Mouse (Mus musculus) G1E (cell line): ENCODE data around the gene Traf3. TPM values are rescaled to one million over a fixed set of nuclear protein-coding genes. Genes with fewer than 3 reads are reported as not detected.

Experiments used
- ATAC-seq: 2 replicates; pipeline ENCODE4 v1.8.0; 2016; ENCODE audit warnings: mild to moderate bottlenecking; ENCODE audit not compliant: insufficient number of reproducible peaks, poor library complexity, low FRiP score, severe bottlenecking; ENCODE audit errors: extremely low read depth
- DNase-seq: peaks from one replicate; pipeline ENCODE4 v3.0.0; 2012; ENCODE audit warnings: low spot score
- H3K27me3 ChIP-seq: 2 replicates; pipeline ENCODE4 v1.6.1; 2012; ENCODE audit warnings: mild to moderate bottlenecking, low read length, inconsistent platforms; ENCODE audit not compliant: insufficient read depth
- H3K36me3 ChIP-seq: replicated peaks from 2 replicates; pipeline ENCODE3; 2012; ENCODE audit warnings: mild to moderate bottlenecking, inconsistent platforms
- H3K4me1 ChIP-seq: 2 replicates; pipeline ENCODE4 v1.6.1; 2012; ENCODE audit warnings: low read depth, low read length, inconsistent platforms, mixed read lengths; ENCODE audit not compliant: insufficient read depth
- H3K4me3 ChIP-seq: 2 replicates; pipeline ENCODE4 v1.5.1; 2012; ENCODE audit warnings: low read depth, mild to moderate bottlenecking, inconsistent platforms, low read length, moderate library complexity, mixed read lengths
- H3K9me3 ChIP-seq: replicated peaks from 2 replicates; pipeline ENCODE4 v1.6.1; 2012; ENCODE audit warnings: inconsistent platforms
- CTCF ChIP-seq: IDR thresholded peaks from 2 replicates; pipeline ENCODE4 v1.5.1; 2012; ENCODE audit warnings: low read depth, low read length, inconsistent platforms, mixed read lengths
- GATA1 ChIP-seq: IDR thresholded peaks from 2 replicates; pipeline ENCODE4 v1.6.1; 2012; ENCODE audit warnings: borderline replicate concordance, low read length, inconsistent platforms, mixed read lengths
- GATA2 ChIP-seq: IDR thresholded peaks from 2 replicates; pipeline ENCODE4 v1.6.1; 2012; ENCODE audit warnings: low read depth, low read length, inconsistent platforms, borderline replicate concordance
- POLR2AphosphoS5 ChIP-seq: IDR thresholded peaks from 2 replicates; pipeline ENCODE4 v1.6.1; 2012; ENCODE audit warnings: low read depth, low read length, inconsistent platforms; ENCODE audit not compliant: insufficient replicate concordance
- TAL1 ChIP-seq: conservative IDR thresholded peaks from 2 replicates; pipeline ENCODE4 v1.6.1; 2012; ENCODE audit warnings: low read depth, low read length, inconsistent platforms, mixed read lengths
- polyA plus RNA-seq: library from polyadenylated mRNA; stranded (reverse); fragments of >175 nt; gene quantifications from 2 replicates; pipeline ENCODE4 v1.2.3, GENCODE M21; 2012
- total RNA-seq, 2 experiments: library from RNA; stranded (forward) in 1 of 2; stranded (reverse) in 1 of 2; fragments of 200-1000 nt in 1 of 2; fragments of >200 nt in 1 of 2; fragmentation: Nextera tagmentation in 1 of 2; gene quantifications; 2 replicates each; pipeline ENCODE4 v1.2.3; 2014 to 2017

Traf3 gene
- total and polyA plus RNA-seq, 3 experiments, result 0.16 TPM; not detected in 2

DNA sequence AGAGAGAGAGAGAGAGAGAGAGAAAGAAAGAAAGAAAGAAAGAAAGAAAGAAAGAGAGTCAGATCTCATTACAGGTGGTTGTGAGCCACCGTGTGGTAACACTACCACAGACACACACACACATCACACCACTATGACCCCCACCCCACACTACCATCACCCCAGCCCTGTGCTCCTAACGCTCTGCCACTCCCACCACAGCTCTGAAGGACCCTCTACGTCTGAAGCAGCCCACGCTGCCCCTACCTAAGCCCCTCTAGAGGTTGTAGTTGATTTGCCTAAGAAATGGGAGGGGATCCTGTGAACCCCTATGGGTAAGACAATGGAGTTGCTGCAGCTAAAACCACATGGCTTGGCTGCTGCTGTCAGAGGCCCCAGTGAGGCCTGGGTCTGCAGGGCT is 117.4 kb downstream of the Traf3 start:
- ATAC-seq (no peak), DNase-seq (no peak)
- H3K9me3 ChIP-seq, result peaks cover 8% of the 10 kb centered on the region
- TF ChIP-seq TAL1, result no peak
- TF ChIP-seq CTCF, result no peak
- TF ChIP-seq POLR2AphosphoS5, result no peak
- no peak for TF ChIP-seq GATA2
- no peak for TF ChIP-seq GATA1
- H3K4me1 ChIP-seq, result 0 out of 2 replicates have a peak, but pooled peaks cover 3% of the 10 kb centered on the region
- H3K4me3 ChIP-seq, result no peak overlapping the region
- H3K27me3 ChIP-seq, result peaks cover 23% of the 10 kb centered on the region
- H3K36me3 ChIP-seq, result no peaks in the 10 kb centered on the region

DNA sequence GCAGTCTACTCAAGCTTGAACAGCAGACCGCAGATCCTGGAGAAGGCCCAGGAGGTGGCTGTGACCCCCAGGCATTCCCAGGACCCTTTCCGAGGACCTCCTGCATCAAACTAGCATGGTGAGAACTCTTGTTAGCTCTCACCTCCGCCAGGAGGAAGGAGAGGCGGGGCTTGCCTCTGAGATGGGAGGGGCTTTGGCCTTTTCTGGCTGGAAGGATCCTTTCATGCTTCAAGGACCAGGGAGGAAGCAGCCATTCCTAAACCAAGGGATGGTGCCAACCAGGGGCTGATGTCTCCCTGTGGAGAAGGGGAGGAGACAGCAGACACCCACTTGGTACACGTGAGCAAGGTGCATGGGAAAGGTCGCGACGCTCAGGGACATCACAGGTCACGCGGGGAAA is 118.4 kb downstream of the Traf3 start:
- no peak for ATAC-seq
- Histone ChIP-seq H3K27me3 (peaks cover 22% of the 10 kb centered on the region), H3K4me1 (0 out of 2 replicates have a peak, but pooled peaks cover 3% of the 10 kb centered on the region), H3K9me3 (no peaks in the 10 kb centered on the region), H3K4me3 (no peak overlapping the region), H3K36me3 (no peaks in the 10 kb centered on the region)
- DNase-seq, result no peak
- TF ChIP-seq POLR2AphosphoS5, result no peak
- TF ChIP-seq CTCF, result no peak
- TF ChIP-seq TAL1, result 0 out of 2 replicates have a peak, but pooled peaks have one; percentile 7
- no peak for TF ChIP-seq GATA1

DNA sequence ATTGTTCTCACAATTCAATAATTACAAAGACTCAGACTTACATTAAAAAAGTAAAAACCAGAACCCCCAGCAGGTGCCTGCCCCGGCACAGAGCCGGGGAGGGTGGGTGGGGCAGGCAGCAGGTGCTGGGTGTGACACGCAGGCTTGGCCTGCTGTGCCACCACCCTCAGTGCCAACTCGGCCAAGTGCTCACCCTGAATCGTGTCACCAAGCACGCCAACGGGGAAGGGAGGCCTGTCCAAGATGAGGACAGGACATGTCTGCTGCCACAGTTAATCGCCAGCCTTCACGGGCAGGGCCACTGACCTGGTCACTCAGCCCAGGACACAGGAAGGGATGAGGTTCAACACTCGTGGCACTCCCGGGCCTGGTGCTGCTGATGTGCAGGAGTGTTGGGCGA is 126.9 kb downstream of the Traf3 start:
- TF ChIP-seq CTCF, result no peak
- TF ChIP-seq POLR2AphosphoS5, result no peak
- TF ChIP-seq TAL1, result no peak
- TF ChIP-seq GATA1, result no peak
- no peak for TF ChIP-seq GATA2
- H3K27me3 ChIP-seq, result peaks cover 40% of the 10 kb centered on the region
- H3K9me3 ChIP-seq, result no peaks in the 10 kb centered on the region
- no peaks in the 10 kb centered on the region; the same call in 1 of the 2 replicates for H3K4me1 ChIP-seq
- H3K36me3 ChIP-seq, result no peaks in the 10 kb centered on the region
- no peak overlapping the region for H3K4me3 ChIP-seq
- ATAC-seq (no peak), DNase-seq (no peak)

DNA sequence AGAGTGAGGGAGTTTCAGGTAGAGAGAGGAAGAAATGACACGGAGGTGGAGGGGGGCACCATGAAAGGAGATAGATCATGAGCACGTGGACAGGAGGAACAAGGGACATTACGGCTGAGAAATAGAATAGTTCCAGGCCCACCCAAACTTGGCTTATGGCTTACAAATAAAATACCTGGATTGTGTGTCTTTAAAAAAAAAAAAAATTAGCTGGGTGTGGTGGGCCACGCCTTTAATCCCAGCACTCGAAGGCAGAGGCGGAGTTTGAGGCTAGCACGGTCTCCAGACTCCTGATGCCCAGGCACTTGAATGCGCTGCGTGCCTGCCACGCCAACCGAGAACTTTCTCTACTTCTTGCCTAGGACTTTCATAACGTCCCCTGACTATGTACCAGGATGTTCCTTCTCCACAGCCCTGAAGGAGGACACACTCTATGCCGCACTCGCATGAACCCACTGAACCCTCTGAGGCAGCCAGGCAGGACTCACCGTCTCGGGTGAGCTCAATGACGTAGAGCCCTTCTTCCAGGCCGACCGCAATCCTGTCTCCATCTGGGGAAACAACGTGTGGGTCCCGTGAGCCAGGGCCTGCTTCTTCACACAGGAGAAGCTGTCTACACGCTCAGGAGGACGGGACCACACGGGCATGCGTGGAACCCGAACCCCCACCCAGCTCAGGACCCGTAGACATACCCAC is 135.3 kb downstream of the Traf3 start:
- H3K27me3 ChIP-seq, result peaks cover 35% of the 10 kb centered on the region; the same call in 1 of the 2 replicates
- peaks cover 6% of the 10 kb centered on the region for H3K4me1 ChIP-seq
- no peak overlapping the region for H3K4me3 ChIP-seq
- DNase-seq (no peak), ATAC-seq (no peak)
- TF ChIP-seq GATA2, result no peak
- no peaks in the 10 kb centered on the region for H3K36me3 ChIP-seq
- no peaks in the 10 kb centered on the region for H3K9me3 ChIP-seq

DNA sequence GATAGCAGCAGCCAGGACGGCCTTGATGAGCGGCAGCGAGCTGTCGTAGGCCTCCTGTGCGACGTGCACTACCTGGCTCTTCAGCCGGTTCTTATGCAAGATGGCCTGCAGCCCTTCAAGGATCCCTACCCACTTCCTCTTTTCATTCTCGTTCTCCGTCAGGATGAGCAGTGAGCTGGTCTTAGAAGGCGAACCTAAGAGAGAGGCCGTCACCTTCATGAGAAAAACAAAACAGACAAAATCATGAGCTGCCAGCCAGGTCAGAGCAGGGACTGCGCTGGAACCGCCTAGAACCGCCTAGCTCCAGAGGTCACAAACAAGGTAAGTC is 135.8 kb downstream of the Traf3 start:
- TF ChIP-seq CTCF (no peak), TAL1 (no peak), POLR2AphosphoS5 (no peak), GATA1 (no peak), GATA2 (no peak)
- Histone ChIP-seq H3K27me3 (peaks cover 37% of the 10 kb centered on the region; the same call in 1 of the 2 replicates), H3K9me3 (no peaks in the 10 kb centered on the region), H3K4me3 (no peak overlapping the region), H3K36me3 (no peaks in the 10 kb centered on the region), H3K4me1 (peaks cover 6% of the 10 kb centered on the region)
- no peak for DNase-seq
- ATAC-seq, result no peak

- H3K36me3 ChIP-seq, result no peaks in the 10 kb centered on the region
- DNase-seq (no peak), ATAC-seq (no peak)
- H3K9me3 ChIP-seq, result no peaks in the 10 kb centered on the region
- H3K4me3 ChIP-seq, result no peak overlapping the region
- no peak for TF ChIP-seq CTCF
- no peak for TF ChIP-seq TAL1
- peaks cover 6% of the 10 kb centered on the region for H3K4me1 ChIP-seq
- peaks cover 35% of the 10 kb centered on the region; the same call in 1 of the 2 replicates for H3K27me3 ChIP-seq
Observed at GRCm38 (mm10) chr12:111303702-111304337, 137.7 kb downstream of the Traf3 start.

GRCm38 (mm10) chr12:111306821-111307220 is 140.7 kb downstream of the Traf3 start:
- no peak for TF ChIP-seq POLR2AphosphoS5
- peaks cover 47% of the 10 kb centered on the region for H3K27me3 ChIP-seq
- ATAC-seq, result no peak
- H3K36me3 ChIP-seq, result no peaks in the 10 kb centered on the region
- no peak overlapping the region for H3K4me3 ChIP-seq
- H3K9me3 ChIP-seq, result no peaks in the 10 kb centered on the region
- DNase-seq, result no peak
- H3K4me1 ChIP-seq, result peaks cover 1% of the 10 kb centered on the region; the same call in 1 of the 2 replicates
